Mouse (Mus musculus): ENCODE data around the gene Mllt3. TPM values are rescaled to one million over a fixed set of nuclear protein-coding genes. Genes with fewer than 3 reads are reported as not detected.

The Mllt3 gene
- polyA plus RNA-seq, 1 experiment from 2014 or later: 34.8 TPM

GRCm38 (mm10) chr4:87788691-87789090 is 244.5 kb downstream of the Mllt3 start:
- no peak overlapping the region for H3K4me2 ChIP-seq (ENCODE audit: low read depth, low read length)
- no peaks in the 10 kb centered on the region for H3K9me3 ChIP-seq (ENCODE audit: low read length)
- no peak overlapping the region for H3K27ac ChIP-seq (ENCODE audit: low read depth)
- TF ChIP-seq EP300 (IDR thresholded peaks at IDR 0.05; ENCODE audit: low read depth) (no peak), CTCF (IDR thresholded peaks at IDR 0.05; ENCODE audit: low read depth) (peak; percentile 81)
- H3K27me3 ChIP-seq (ENCODE audit: insufficient read depth, low read length): no peaks in the 10 kb centered on the region
- peak; percentile 51 for DNase-seq
- no peak overlapping the region for H3K9ac ChIP-seq (replicated peaks)
- H3K4me1 ChIP-seq (ENCODE audit: insufficient read depth): no peaks in the 10 kb centered on the region
- H3K4me3 ChIP-seq (ENCODE audit: low read depth, low read length): no peak overlapping the region
- peaks cover 34% of the 10 kb centered on the region for H3K36me3 ChIP-seq (replicated peaks; ENCODE audit: insufficient read depth, low read length)
- WGBS (ENCODE audit: insufficient replicate concordance): 64% methylated on average over 8 of the region's 8 CpGs
- no peak for ATAC-seq

GRCm38 (mm10) chr4:87785132-87786074 is 247.8 kb downstream of the Mllt3 start:
- H3K27ac ChIP-seq (ENCODE audit: low read depth): no peak overlapping the region
- ATAC-seq (no peak), DNase-seq (no peak)
- H3K27me3 ChIP-seq (ENCODE audit: insufficient read depth, low read length): no peaks in the 10 kb centered on the region
- no peak overlapping the region for H3K4me3 ChIP-seq (ENCODE audit: low read depth, low read length)
- H3K4me1 ChIP-seq (ENCODE audit: insufficient read depth): no peaks in the 10 kb centered on the region
- WGBS (ENCODE audit: insufficient replicate concordance): 60% methylated on average over 12 of the region's 12 CpGs
- H3K9me3 ChIP-seq (ENCODE audit: low read length): no peaks in the 10 kb centered on the region
- H3K36me3 ChIP-seq (replicated peaks; ENCODE audit: insufficient read depth, low read length): peaks cover 34% of the 10 kb centered on the region
- no peak overlapping the region for H3K9ac ChIP-seq (replicated peaks)
- no peak overlapping the region for H3K4me2 ChIP-seq (ENCODE audit: low read depth, low read length)
- peak; percentile 66 for TF ChIP-seq CTCF (IDR thresholded peaks at IDR 0.05; ENCODE audit: low read depth)
- TF ChIP-seq EP300 (IDR thresholded peaks at IDR 0.05; ENCODE audit: low read depth): no peak

GRCm38 (mm10) chr4:87783809-87784208 is 249.4 kb downstream of the Mllt3 start:
- Histone ChIP-seq H3K9me3 (ENCODE audit: low read length) (no peaks in the 10 kb centered on the region), H3K27ac (ENCODE audit: low read depth) (no peak overlapping the region), H3K9ac (replicated peaks) (no peak overlapping the region), H3K27me3 (ENCODE audit: insufficient read depth, low read length) (no peaks in the 10 kb centered on the region), H3K4me2 (ENCODE audit: low read depth, low read length) (no peak overlapping the region), H3K4me1 (ENCODE audit: insufficient read depth) (no peaks in the 10 kb centered on the region), H3K36me3 (replicated peaks; ENCODE audit: insufficient read depth, low read length) (peaks cover 26% of the 10 kb centered on the region), H3K4me3 (ENCODE audit: low read depth, low read length) (no peak overlapping the region)
- no peak for TF ChIP-seq CTCF (IDR thresholded peaks at IDR 0.05; ENCODE audit: low read depth)
- no peak for TF ChIP-seq EP300 (IDR thresholded peaks at IDR 0.05; ENCODE audit: low read depth)
- 76% methylated on average over 2 of the region's 2 CpGs for WGBS (ENCODE audit: insufficient replicate concordance)
- DNase-seq (no peak), ATAC-seq (no peak)

GRCm38 (mm10) chr4:87781971-87782370 is 251.2 kb downstream of the Mllt3 start:
- H3K27me3 ChIP-seq (ENCODE audit: insufficient read depth, low read length): no peaks in the 10 kb centered on the region
- 78% methylated on average over 5 of the region's 5 CpGs for WGBS (ENCODE audit: insufficient replicate concordance)
- ATAC-seq: no peak

GRCm38 (mm10) chr4:87775721-87776120 is 257.4 kb downstream of the Mllt3 start:
- TF ChIP-seq EP300 (IDR thresholded peaks at IDR 0.05; ENCODE audit: low read depth) (no peak), CTCF (IDR thresholded peaks at IDR 0.05; ENCODE audit: low read depth) (no peak)
- Histone ChIP-seq H3K36me3 (replicated peaks; ENCODE audit: insufficient read depth, low read length) (peaks cover 17% of the 10 kb centered on the region), H3K4me1 (ENCODE audit: insufficient read depth) (no peaks in the 10 kb centered on the region), H3K4me3 (ENCODE audit: low read depth, low read length) (no peak overlapping the region), H3K4me2 (ENCODE audit: low read depth, low read length) (no peak overlapping the region), H3K9me3 (ENCODE audit: low read length) (no peaks in the 10 kb centered on the region), H3K9ac (replicated peaks) (no peak overlapping the region), H3K27ac (ENCODE audit: low read depth) (no peak overlapping the region), H3K27me3 (ENCODE audit: insufficient read depth, low read length) (no peaks in the 10 kb centered on the region)
- no peak for ATAC-seq
- WGBS (ENCODE audit: insufficient replicate concordance): 87% methylated on average over 2 of the region's 2 CpGs
- no peak for DNase-seq

More at GRCm38 (mm10) chr4:87781971-87782370, 251.2 kb downstream of the Mllt3 start:
- Histone ChIP-seq H3K4me2 (ENCODE audit: low read depth, low read length) (no peak overlapping the region), H3K36me3 (replicated peaks; ENCODE audit: insufficient read depth, low read length) (peaks cover 20% of the 10 kb centered on the region), H3K4me3 (ENCODE audit: low read depth, low read length) (no peak overlapping the region), H3K27ac (ENCODE audit: low read depth) (no peak overlapping the region), H3K4me1 (ENCODE audit: insufficient read depth) (no peaks in the 10 kb centered on the region), H3K9me3 (ENCODE audit: low read length) (no peaks in the 10 kb centered on the region), H3K9ac (replicated peaks) (no peak overlapping the region)
- DNase-seq: no peak
- no peak for TF ChIP-seq CTCF (IDR thresholded peaks at IDR 0.05; ENCODE audit: low read depth)
- no peak for TF ChIP-seq EP300 (IDR thresholded peaks at IDR 0.05; ENCODE audit: low read depth)

- no peak for DNase-seq
- H3K9ac ChIP-seq (replicated peaks): no peak overlapping the region
- H3K4me1 ChIP-seq (ENCODE audit: insufficient read depth): no peaks in the 10 kb centered on the region
- TF ChIP-seq EP300 (IDR thresholded peaks at IDR 0.05; ENCODE audit: low read depth) (no peak), CTCF (IDR thresholded peaks at IDR 0.05; ENCODE audit: low read depth) (peak; percentile 24; the same call in 1 of the 2 replicates)
- no peak overlapping the region for H3K4me3 ChIP-seq (ENCODE audit: low read depth, low read length)
- H3K4me2 ChIP-seq (ENCODE audit: low read depth, low read length): no peak overlapping the region
- H3K27ac ChIP-seq (ENCODE audit: low read depth): no peak overlapping the region
- no peaks in the 10 kb centered on the region for H3K27me3 ChIP-seq (ENCODE audit: insufficient read depth, low read length)
- H3K9me3 ChIP-seq (ENCODE audit: low read length): no peaks in the 10 kb centered on the region
- peaks cover 11% of the 10 kb centered on the region for H3K36me3 ChIP-seq (replicated peaks; ENCODE audit: insufficient read depth, low read length)
- no peak for ATAC-seq
- WGBS (ENCODE audit: insufficient replicate concordance): 95% methylated on average over 4 of the region's 4 CpGs
Measured at GRCm38 (mm10) chr4:87774515-87774914, 258.6 kb downstream of the Mllt3 start.
